Mouse (Mus musculus) c-Kit-positive CD71-positive TER-119-negative erythroid progenitor cells, embryonic 14.5 days (primary cell): ENCODE measurements around the gene Arap2.

Experiments used
- DNase-seq: peaks from one replicate; pipeline ENCODE4 v3.0.0-alpha.2; 2013; ENCODE audit warnings: low read depth

The Arap2 gene

GRCm38 (mm10) chr5:62628901-62629300, 137.1 kb downstream of the Arap2 start:
- DNase-seq: no peak

- DNase-seq: no peak
Observed at GRCm38 (mm10) chr5:62622848-62623479, 143.0 kb downstream of the Arap2 start.

GRCm38 (mm10) chr5:62618286-62618685, 147.7 kb downstream of the Arap2 start:
- DNase-seq: no peak

GRCm38 (mm10) chr5:62611990-62612389, 154.0 kb downstream of the Arap2 start:
- no peak for DNase-seq

- no peak for DNase-seq
Observed at GRCm38 (mm10) chr5:62587348-62587747, 178.6 kb downstream of the Arap2 start.

- DNase-seq: no peak
Observed at GRCm38 (mm10) chr5:62582643-62583042, 183.3 kb downstream of the Arap2 start.

GRCm38 (mm10) chr5:62581699-62582098, 184.3 kb downstream of the Arap2 start:
- DNase-seq: no peak

GRCm38 (mm10) chr5:62574336-62574844, 191.6 kb downstream of the Arap2 start:
- no peak for DNase-seq
